Mouse (Mus musculus): ENCODE measurements around the gene Lgr4.

DNA sequence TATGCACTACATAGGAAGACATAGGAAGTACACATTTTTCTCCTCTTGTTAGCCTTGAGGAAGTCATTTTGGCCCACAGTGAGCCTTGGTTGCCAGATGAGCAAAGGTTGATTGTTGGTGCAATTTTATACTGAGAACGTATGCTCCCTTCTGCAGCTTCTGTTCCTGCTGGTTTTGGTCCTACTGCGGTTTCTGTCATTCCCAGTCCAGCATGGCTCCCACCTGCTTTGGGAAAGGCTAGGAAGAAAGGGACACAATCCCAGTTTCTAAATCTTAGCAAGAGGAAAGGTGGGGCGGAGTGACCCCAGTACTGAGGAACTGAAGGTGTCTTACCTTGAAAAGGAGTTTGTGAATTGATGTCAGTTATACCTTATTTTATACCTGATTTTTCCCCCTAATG is 51.9 kb downstream of the Lgr4 start:
- TF ChIP-seq CTCF (IDR thresholded peaks at IDR 0.05; ENCODE audit: insufficient read depth, low read length) (no peak), POLR2A (IDR thresholded peaks at IDR 0.05; ENCODE audit: borderline replicate concordance, extremely low read depth, low read depth, low read length) (no peak)
